Mouse (Mus musculus): ENCODE results near the gene Fam213a. TPM values are rescaled to one million over a fixed set of nuclear protein-coding genes. Genes with fewer than 3 reads are reported as not detected.

Fam213a gene
- polyA plus RNA-seq (2012) = 4.1 and 6.8 TPM in 2 replicates

GRCm38 (mm10) chr14:41013630-41014613, at the start of gene Fam213a:
Fam213a (minus strand) TSS chr14:41013788.

DNA sequence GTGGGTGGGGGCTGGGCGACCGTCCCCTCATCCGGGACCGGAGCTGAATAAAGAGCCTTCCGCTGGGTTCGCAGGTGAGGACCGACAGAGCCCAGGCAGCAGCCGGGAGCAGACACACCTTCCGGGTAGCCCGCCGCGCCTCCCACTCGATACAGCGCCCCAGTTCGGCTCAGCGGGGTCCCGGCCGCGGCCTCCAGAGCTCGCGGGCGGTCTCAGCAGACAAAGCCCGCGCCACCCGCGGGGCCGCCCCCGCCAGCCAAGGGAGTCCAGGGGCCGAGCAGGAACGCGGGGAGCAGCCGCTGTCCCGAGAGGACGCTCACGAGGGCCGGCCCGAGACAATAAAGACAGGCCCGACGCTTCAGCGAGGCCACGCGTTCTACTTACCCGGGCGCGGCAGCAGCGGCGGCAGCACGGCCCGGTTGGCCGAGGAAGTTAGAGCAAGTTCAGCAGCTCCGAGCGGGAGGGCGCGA, 47.2 kb downstream of the Fam213a start, which contains the start of gene Tspan14:
Gene Tspan14, minus strand, starts transcription at position 416 of the 470 bp plus-strand sequence.

Other genes starting within 250 kb of the Fam213a start
- 0.09 and 0.39 TPM in 2 replicates for gene Sh2d4b, start 120.5 kb downstream of the Fam213a start, polyA plus RNA-seq (2012)
- gene Tspan14, start 47.0 kb downstream of the Fam213a start, polyA plus RNA-seq (2012) = 10.7 and 11.9 TPM in 2 replicates
- gene Dydc2, start 55.4 kb upstream of the Fam213a start, polyA plus RNA-seq (2012) = not detected in 2 replicates
- gene Dydc1, start 59.1 kb upstream of the Fam213a start, polyA plus RNA-seq (2012) = not detected in 2 replicates
- not detected in 2 replicates for gene Mat1a, start 91.2 kb upstream of the Fam213a start, polyA plus RNA-seq (2012)
- gene Sftpa1, start 118.0 kb upstream of the Fam213a start, polyA plus RNA-seq (2012) = not detected in 2 replicates
- gene Mbl1, start 137.7 kb upstream of the Fam213a start, polyA plus RNA-seq (2012) = not detected in 2 replicates
- gene Sftpd, start 171.4 kb upstream of the Fam213a start, polyA plus RNA-seq (2012) = not detected in 2 replicates

All from megakaryocyte-erythroid progenitor cell, adult 5 weeks (primary cell).